Mouse (Mus musculus) hematopoietic stem cell, adult 5-6 weeks (primary cell): ENCODE data around the gene Yipf1. TPM values are rescaled to one million over a fixed set of nuclear protein-coding genes. Genes with fewer than 3 reads are reported as not detected.

Experiments used
- ATAC-seq, 2 experiments: fragments of 125-278 bp in 1 of 2; replicated peaks in 1 of 2; 2 replicates each; pipeline ENCODE4 v1.8.0; 2016 to 2017; ENCODE audit warnings: inconsistent platforms in 2 of 2, mild to moderate bottlenecking in 2 of 2, moderate number of reproducible peaks in 2 of 2, low read depth in 1 of 2, moderate TSS enrichment in 1 of 2; ENCODE audit not compliant: low FRiP score in 2 of 2, poor library complexity in 2 of 2, severe bottlenecking in 2 of 2, insufficient read depth in 1 of 2, low TSS enrichment in 1 of 2
- total RNA-seq: library from RNA; stranded (forward); fragments of 172-1452, 232-1000 nt; gene quantifications from 2 replicates; pipeline ENCODE4 v1.2.3, GENCODE M21; 2017

Gene Yipf1
- total RNA-seq, 1 experiment from 2014 or later: 33.2 TPM

GRCm38 (mm10) chr4:107303531-107303930, 10.6 kb upstream of the Yipf1 start:
- no peak for ATAC-seq

- no peak for ATAC-seq
These were observed 7.2 kb upstream of the Yipf1 start, which contains the start of gene Dio1 for GRCm38 (mm10) chr4:107306966-107307365. Dio1 (minus strand) TSS chr4:107307169.

- ATAC-seq: peak in 1 of 2 experiments; percentile 19; a peak in 2 of 4 replicates
These were observed 279 bp downstream of the Yipf1 start for GRCm38 (mm10) chr4:107314479-107314805.

- ATAC-seq: no peak
These were observed 4.5 kb downstream of the Yipf1 start for GRCm38 (mm10) chr4:107318646-107319045.

DNA sequence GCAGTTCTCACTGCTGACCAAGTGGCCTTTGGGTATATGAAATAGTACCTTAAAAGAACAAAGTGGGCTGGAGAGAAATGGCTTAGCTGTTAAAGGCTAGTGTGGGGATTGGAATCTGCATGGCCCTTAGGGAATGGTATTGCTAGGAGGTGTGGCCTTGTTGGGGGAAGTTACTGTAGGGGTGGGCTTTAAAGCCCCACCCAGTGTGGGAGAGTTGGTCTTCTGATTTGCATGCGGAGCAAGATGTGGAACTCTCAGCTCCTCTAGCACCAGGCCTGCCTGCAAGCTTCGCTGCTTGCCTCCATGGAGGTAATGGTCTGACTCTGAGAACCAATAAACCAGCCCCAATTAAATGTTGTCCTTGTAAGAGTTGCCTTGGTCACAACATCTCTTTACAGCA, 6.9 kb downstream of the Yipf1 start:
- no peak for ATAC-seq

DNA sequence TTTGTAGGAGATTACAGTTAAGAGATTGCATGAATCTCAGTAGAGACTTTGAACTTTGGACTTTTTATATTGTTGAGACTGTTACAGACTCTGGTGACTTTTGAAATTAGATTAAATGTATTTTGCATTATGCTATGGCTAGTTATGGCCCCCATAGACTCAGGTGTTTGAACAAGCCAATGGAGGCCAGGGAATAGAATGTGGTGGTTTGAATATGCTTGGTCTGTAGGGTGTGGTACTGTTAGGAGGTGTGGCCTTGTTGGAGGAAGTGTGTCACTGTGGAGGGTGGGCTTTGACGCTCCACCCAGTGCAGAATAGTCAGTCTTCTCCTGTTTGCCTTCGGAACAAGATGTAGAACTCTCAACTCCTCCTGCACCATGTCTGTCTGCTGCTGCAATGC, 8.9 kb downstream of the Yipf1 start:
- no peak for ATAC-seq

GRCm38 (mm10) chr4:107328530-107328929, 14.4 kb downstream of the Yipf1 start:
- no peak for ATAC-seq

DNA sequence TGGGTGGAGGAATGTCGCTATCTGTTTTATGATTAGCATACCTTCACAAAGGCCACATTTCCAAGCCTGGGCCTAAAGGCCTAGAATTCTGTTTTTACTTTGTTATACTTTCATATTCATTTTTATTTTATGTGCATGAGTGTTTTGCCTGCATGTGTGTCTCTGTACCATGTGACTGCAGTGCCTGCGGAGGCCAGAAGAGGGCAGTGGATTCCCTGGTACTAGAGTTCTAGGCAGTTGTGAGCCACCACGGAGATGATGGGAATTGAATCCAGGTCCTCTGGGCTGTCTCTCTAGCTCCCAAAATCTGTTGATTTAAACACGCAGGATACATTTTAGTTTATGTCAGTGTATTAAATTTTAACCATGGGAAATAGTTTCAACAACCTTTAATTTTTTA, 19.4 kb downstream of the Yipf1 start:
- ATAC-seq: no peak

- no peak for ATAC-seq
These were observed 22.2 kb downstream of the Yipf1 start for GRCm38 (mm10) chr4:107336356-107336755.

GRCm38 (mm10) chr4:107337455-107337854, 23.3 kb downstream of the Yipf1 start:
- ATAC-seq: no peak

DNA sequence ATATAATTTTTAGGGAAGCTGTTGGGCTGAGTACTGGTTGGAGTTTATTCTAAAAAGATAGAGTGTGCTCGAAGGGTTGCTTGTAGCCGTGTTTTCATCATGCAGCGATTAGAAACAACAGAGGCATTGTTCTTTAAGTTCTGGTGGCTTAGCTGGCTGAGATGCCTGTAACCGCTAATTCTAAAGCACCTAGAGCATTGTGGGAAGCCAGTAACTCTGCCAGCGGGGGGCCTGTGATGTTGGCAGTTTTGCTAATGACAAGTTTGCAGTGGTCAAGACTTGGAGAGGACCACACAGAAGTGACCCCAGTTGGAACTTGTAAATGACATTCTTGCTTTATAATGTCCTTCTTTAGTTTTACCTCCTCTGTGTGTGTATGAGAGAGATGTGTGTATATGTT, 27.2 kb downstream of the Yipf1 start:
- no peak; a peak in 1 of 4 replicates for ATAC-seq

GRCm38 (mm10) chr4:107344612-107345011, 30.4 kb downstream of the Yipf1 start:
- ATAC-seq: no peak

- ATAC-seq: no peak
These were observed 33.1 kb downstream of the Yipf1 start for GRCm38 (mm10) chr4:107347221-107347620.

DNA sequence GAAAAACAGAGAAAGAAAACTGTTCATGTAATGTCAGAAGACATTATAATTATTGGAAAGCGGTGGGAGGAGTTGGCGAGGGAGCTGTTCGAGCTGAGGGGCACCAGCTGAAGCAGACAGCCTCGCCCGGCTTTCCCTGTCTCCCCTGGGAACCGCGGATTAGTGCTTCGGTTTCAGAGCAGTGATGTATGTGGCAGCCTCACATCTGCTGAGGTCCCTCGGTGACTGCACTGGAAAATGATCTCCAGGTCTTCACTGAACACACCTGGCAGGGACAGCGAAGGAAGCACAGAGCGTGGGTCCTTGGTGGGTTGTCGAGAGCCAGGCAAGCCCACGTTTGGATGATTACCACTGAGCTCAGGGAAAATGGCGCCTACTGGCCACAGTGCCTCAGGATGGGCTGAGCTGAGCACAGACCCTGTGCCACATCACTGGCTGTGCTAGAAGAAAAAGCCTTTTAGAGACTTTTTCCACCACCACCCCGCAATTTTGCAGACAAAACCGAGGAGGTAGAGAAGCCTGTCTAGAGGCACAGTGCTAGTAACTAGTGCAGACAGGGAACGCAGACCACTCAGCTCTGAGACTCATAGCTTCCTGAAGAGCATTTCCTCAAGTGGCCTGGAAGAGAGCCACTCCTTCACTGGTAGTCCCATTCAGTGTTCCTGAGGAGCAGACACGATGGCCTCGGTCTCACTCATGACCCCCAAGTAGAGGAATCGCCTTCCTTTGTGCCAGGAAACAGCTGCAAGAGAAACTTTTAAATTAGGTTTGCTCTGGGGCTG, 34.6 kb downstream of the Yipf1 start:
- peak in 1 of 2 experiments; percentile 22; a peak in 1 of 4 replicates for ATAC-seq

DNA sequence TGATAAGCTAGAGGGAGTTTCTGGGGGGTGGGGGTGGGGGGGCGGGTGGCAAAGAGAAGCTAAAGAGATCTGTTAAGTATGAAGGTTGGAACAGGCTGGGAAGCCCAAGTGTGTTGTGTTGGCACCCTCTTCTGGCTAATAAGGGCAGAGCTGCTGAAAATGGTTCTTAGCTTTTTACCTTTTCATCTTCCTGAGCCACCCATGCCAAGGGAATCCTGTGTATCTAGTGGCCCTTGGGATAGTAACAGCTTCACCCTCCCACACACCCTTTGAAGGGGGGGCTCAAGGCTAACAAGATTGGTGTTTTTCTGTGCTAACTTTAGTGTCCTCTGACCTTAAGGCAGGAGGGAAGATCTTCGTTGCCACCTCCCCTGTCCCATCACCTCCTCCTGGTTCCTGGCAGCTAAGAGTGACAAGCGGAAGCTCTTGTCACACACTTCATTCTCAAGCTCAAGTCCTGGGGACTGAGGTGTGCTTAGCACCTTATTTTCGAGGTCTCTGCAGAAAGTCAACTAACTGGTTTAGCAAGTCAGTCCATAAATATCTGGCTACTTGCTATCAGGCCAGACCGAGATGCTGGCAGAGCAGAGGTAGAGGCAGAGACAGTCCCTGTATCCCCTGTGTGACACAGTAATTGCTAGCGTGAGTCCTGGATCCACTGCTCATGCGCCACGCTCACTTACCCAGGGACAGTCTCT, 35.3 kb downstream of the Yipf1 start:
- ATAC-seq: peak; percentile 47 to 49; a peak in 2 of 4 replicates

- no peak for ATAC-seq
These were observed 37.2 kb downstream of the Yipf1 start for GRCm38 (mm10) chr4:107351368-107351767.

GRCm38 (mm10) chr4:107353612-107354011, 39.4 kb downstream of the Yipf1 start:
- ATAC-seq: no peak

GRCm38 (mm10) chr4:107354126-107354525, 40.0 kb downstream of the Yipf1 start:
- no peak for ATAC-seq

DNA sequence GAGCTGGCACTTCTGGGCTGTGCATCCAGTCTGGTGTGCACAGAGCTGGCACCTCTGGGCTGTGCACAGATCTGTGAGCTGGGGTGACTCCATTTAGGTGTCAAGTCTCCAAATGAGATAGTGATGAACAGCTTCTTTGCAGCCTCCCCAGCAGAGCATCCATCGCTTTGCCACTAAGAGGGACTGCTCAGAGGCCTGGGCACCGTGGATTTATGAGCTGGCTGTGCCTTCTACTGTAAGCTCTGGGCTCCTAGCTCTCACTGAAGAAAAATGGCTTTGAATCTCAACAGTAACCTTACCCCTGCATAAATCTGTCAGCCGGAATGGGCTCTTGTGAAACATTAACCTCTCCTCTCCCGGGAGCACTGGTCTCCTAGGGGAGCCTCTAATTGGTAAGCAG, 40.4 kb downstream of the Yipf1 start:
- no peak for ATAC-seq
